Mouse (Mus musculus) WW6 (cell line): Measurements from ENCODE around the gene Zfp747.

Experiments
- DNase-seq: peaks from one replicate; pipeline ENCODE4 v3.0.0-alpha.2; 2013; ENCODE audit warnings: low read depth, low spot score

The Zfp747 gene

GRCm38 (mm10) chr7:127333240-127333639 is 42.6 kb downstream of the Zfp747 start:
- DNase-seq, result no peak

- no peak for DNase-seq
Observed at GRCm38 (mm10) chr7:127326685-127327084, 49.2 kb downstream of the Zfp747 start.

- DNase-seq, result no peak
Observed at GRCm38 (mm10) chr7:127325550-127325949, 50.3 kb downstream of the Zfp747 start.

DNA sequence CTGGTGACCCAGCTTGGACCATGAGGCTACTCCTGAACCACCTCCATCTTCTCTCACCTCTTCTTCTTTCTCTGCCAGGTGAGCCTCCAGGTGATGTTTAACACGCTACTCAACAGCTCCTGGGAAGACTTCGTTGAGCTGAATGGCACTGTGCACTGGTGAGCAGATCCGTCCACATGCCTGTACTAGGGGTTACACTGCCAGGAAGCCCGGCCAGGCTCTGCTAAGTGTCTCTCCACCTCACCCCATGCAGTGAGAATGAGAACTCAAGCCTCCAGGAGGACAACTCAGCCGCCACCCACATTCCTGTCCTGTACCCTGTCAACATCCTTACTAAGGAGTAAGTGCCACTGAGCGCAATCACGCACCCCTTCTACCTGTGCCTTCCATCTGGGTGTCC is 50.9 kb downstream of the Zfp747 start:
- no peak for DNase-seq
